Mouse (Mus musculus) CH12.LX (cell line): ENCODE measurements around the gene Gas2.

Experiments used
- CTCF ChIP-seq, 2 experiments: IDR thresholded peaks in 1 of 2; conservative IDR thresholded peaks in 1 of 2; 2 replicates each; pipeline ENCODE4 v1.5.1; 2011 to 2012; ENCODE audit warnings: low read depth in 2 of 2, low read length in 2 of 2, improper control_type of control experiment in 1 of 2, inconsistent platforms in 1 of 2, mild to moderate bottlenecking in 1 of 2, moderate library complexity in 1 of 2
- EP300 ChIP-seq: IDR thresholded peaks from 2 replicates; pipeline ENCODE4 v1.6.1; 2011; ENCODE audit warnings: low read length, improper control_type of control experiment

DNA sequence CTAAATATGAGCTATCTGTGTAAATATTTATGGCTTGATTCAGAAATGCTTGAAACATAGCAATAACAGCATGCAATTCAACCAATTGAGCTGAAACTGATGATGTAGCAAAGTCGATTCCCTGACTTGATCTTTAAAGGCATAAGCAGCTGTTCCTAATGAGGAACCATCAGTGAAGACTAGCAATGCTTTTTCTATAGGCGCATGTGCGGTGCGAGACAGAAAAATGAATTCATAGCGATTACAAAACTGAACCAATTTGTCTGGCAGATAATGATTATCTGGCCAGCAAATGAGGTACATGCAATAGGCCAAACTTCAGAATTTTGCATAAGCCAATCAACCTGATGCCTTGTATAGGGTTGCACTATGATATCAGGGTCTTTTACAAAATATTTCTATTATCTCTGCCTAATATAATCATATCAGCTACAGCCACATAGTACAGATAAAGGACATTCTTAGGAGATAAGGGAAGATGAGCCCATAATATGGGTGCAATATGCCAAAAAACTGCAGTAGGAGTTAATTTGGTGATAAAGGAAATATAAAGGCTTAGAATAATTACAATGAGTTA lies 162.3 kb downstream of the Gas2 start:
- TF ChIP-seq CTCF (conservative IDR thresholded peaks at IDR 0.05 in 1 of 2, IDR thresholded peaks at IDR 0.05 in 1 of 2; ENCODE audit: low read depth in 2 of 2, low read length in 2 of 2) (no peak), EP300 (no peak)
